In the genomic region with DNA sequence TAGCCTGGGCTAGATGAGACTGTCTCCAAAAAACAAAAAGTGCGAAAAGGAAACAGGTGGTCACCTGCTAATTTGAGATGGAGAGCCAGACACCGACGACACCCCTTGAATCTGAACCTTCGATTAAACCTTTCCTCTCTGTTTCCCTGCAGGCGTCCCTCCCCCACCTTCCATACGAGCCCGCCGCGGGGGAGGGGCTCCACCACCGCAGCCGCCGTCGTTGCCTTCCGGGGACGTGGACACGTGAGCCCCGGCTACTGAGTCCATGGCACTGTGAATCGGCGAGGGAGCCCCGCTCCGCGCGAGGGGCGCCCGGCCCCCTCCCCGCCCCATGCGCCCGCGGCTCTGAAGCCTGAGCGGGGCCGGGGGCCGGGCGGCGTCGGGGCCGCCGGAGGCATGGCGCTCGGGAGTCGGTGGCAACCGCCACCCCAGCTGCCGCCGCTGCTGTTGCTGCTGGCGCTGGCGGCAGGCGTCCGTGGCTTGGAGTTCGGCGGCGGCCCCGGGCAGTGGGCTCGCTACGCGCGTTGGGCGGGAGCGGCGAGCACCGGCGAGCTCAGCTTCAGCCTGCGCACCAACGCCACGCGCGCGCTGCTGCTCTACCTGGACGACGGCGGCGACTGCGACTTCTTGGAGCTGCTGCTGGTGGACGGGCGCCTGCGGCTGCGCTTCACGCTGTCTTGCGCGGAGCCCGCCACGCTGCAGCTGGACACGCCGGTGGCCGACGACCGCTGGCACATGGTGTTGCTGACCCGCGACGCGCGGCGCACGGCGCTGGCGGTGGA, we compare ENCODE assay signal across 8 mouse cellular contexts. TPM values are rescaled to one million over a fixed set of nuclear protein-coding genes. Genes with fewer than 3 reads are reported as not detected.
DNase-seq lines count a peak whose midpoint lies in the region; ATAC-seq and TF ChIP-seq lines count a peak whose summit lies in the region.

No protein-coding gene starts in this region.

- H3K4me3 ChIP-seq in E14TG2a.4 (replicated peaks; ENCODE audit: low read length) = peak overlapping the region; percentile 86
- H3K4me3 ChIP-seq in heart, embryonic 16.5 days (ENCODE audit: low read length) = peak overlapping the region; percentile 25
- H3K4me3 ChIP-seq in limb, embryonic 14.5 days (replicated peaks; ENCODE audit: low read length) = peak overlapping the region; percentile 34
- peak overlapping the region; percentile 27 for H3K4me3 ChIP-seq in neural tube, embryonic 11.5 days (ENCODE audit: low read depth, low read length)

- H3K9ac ChIP-seq in heart, embryonic 16.5 days (ENCODE audit: low read length) = no peak overlapping the region
- no peak overlapping the region for H3K9ac ChIP-seq in limb, embryonic 14.5 days (ENCODE audit: low read depth, low read length, severe bottlenecking)
- H3K9ac ChIP-seq in neural tube, embryonic 11.5 days (ENCODE audit: low read length) = no peak overlapping the region

- TF ChIP-seq POLR2A in limb, embryonic 14.5 days (IDR thresholded peaks at IDR 0.05; ENCODE audit: borderline replicate concordance, extremely low read depth, insufficient read depth, insufficient read length) = no peak

- no peaks in the 10 kb centered on the region for H3K36me3 ChIP-seq in E14TG2a.4 (ENCODE audit: insufficient read depth, low read length)
- H3K36me3 ChIP-seq in heart, embryonic 16.5 days (ENCODE audit: control insufficient read depth, insufficient read depth) = no peaks in the 10 kb centered on the region
- no peaks in the 10 kb centered on the region for H3K36me3 ChIP-seq in limb, embryonic 14.5 days (ENCODE audit: control insufficient read depth, insufficient read depth, low read length)
- H3K36me3 ChIP-seq in neural tube, embryonic 11.5 days (ENCODE audit: control insufficient read depth, insufficient read depth, low read length) = no peaks in the 10 kb centered on the region

- ATAC-seq in heart, embryonic 16.5 days (replicated peaks; ENCODE audit: extremely low read depth, insufficient read depth, low FRiP score) = 0 out of 2 replicates have a peak, but pooled peaks have one; percentile 12
- ATAC-seq in limb, embryonic 14.5 days (ENCODE audit: low FRiP score, low read depth) = no peak
- ATAC-seq in neural tube, embryonic 11.5 days (ENCODE audit: insufficient read depth, low FRiP score, low TSS enrichment) = no peak

- peak; percentile 76 for DNase-seq in adrenal gland, postnatal 10 days
- no peak for DNase-seq in adrenal gland, adult 18-20 months (ENCODE audit: low spot score in 2 of 2)
- peak; percentile 54 for DNase-seq in limb, embryonic 14.5 days (ENCODE audit: low spot score)
- peak; percentile 53 for DNase-seq in neural tube, embryonic 11.5 days (ENCODE audit: low spot score)
- DNase-seq in right cerebral cortex, adult 18-20 months = no peak
- no peak for DNase-seq in spleen, postnatal 14 days (ENCODE audit: low spot score in 2 of 2)

- no peaks in the 10 kb centered on the region for H3K9me3 ChIP-seq in E14TG2a.4 (ENCODE audit: low read length)
- no peaks in the 10 kb centered on the region for H3K9me3 ChIP-seq in heart, embryonic 16.5 days (replicated peaks; ENCODE audit: control insufficient read depth, low read length)
- no peaks in the 10 kb centered on the region for H3K9me3 ChIP-seq in limb, embryonic 14.5 days (ENCODE audit: control insufficient read depth, low read length)
- no peaks in the 10 kb centered on the region for H3K9me3 ChIP-seq in neural tube, embryonic 11.5 days (ENCODE audit: control insufficient read depth, low read length)

- TF ChIP-seq CTCF in E14TG2a.4 (conservative IDR thresholded peaks at IDR 0.05; ENCODE audit: low read length) = no peak

- peaks cover 55% of the 10 kb centered on the region for H3K27me3 ChIP-seq in E14TG2a.4 (ENCODE audit: insufficient read depth, low read length)
- peaks cover 79% of the 10 kb centered on the region for H3K27me3 ChIP-seq in heart, embryonic 16.5 days (ENCODE audit: control insufficient read depth, insufficient read depth, low read length)
- H3K27me3 ChIP-seq in limb, embryonic 14.5 days (ENCODE audit: control insufficient read depth, insufficient read depth, low read length) = peaks cover 62% of the 10 kb centered on the region
- peaks cover 54% of the 10 kb centered on the region for H3K27me3 ChIP-seq in neural tube, embryonic 11.5 days (ENCODE audit: control insufficient read depth, insufficient read depth, low read length)

- WGBS in heart, embryonic 16.5 days = 2% methylated on average over 92 of the region's 94 CpGs
- under 1% methylated on average over 53 of the region's 94 CpGs for WGBS in limb, embryonic 14.5 days
- WGBS in neural tube, embryonic 11.5 days = under 1% methylated on average over 87 of the region's 94 CpGs

- peak overlapping the region; percentile 42 for H3K4me2 ChIP-seq in heart, embryonic 16.5 days (ENCODE audit: low read depth, low read length)
- peak overlapping the region; percentile 54 for H3K4me2 ChIP-seq in limb, embryonic 14.5 days (replicated peaks; ENCODE audit: low read depth, low read length, severe bottlenecking)
- peak overlapping the region; percentile 60 for H3K4me2 ChIP-seq in neural tube, embryonic 11.5 days (ENCODE audit: low read depth)

- H3K27ac ChIP-seq in heart, embryonic 16.5 days (ENCODE audit: low read length) = no peak overlapping the region
- no peak overlapping the region for H3K27ac ChIP-seq in limb, embryonic 14.5 days (replicated peaks; ENCODE audit: low read depth, low read length)
- H3K27ac ChIP-seq in neural tube, embryonic 11.5 days (ENCODE audit: low read depth, low read length) = no peak overlapping the region

- peaks cover 58% of the 10 kb centered on the region for H3K4me1 ChIP-seq in E14TG2a.4 (replicated peaks; ENCODE audit: low read depth, low read length)
- H3K4me1 ChIP-seq in heart, embryonic 16.5 days (ENCODE audit: control insufficient read depth, insufficient read depth, low read length) = peaks cover 9% of the 10 kb centered on the region; the same call in 1 of the 2 replicates
- H3K4me1 ChIP-seq in limb, embryonic 14.5 days (ENCODE audit: control insufficient read depth, insufficient read depth, low read length) = peaks cover 11% of the 10 kb centered on the region
- peaks cover 11% of the 10 kb centered on the region for H3K4me1 ChIP-seq in neural tube, embryonic 11.5 days (ENCODE audit: control insufficient read depth, insufficient read depth, low read length)

RNA-seq across cellular contexts. Expression of a gene that starts 9.3 kb away (rescaled TPM):
- 10 to 100 TPM in 1 of 2 experiments, 1 to 10 TPM in 1; 7.5 to 14.5 TPM for total RNA-seq in adrenal gland, postnatal 10 days (2021)
- total RNA-seq in adrenal gland, adult 18-20 months (2021) = 1 to 10 TPM; 6.8 to 7.4 TPM
- polyA plus RNA-seq in heart, embryonic 16.5 days (2015; fragmentation: Nextera tagmentation; extraction: Ambion mirVana) = 0.37 and 0.77 TPM in 2 replicates
- polyA plus RNA-seq in limb, embryonic 14.5 days (2012; rRNA removed) = 3.6 and 6.1 TPM in 2 replicates
- 1.3 and 2.6 TPM in 2 replicates for polyA plus RNA-seq in limb, embryonic 14.5 days (2014; fragmentation: Nextera tagmentation; extraction: Ambion mirVana)
- polyA plus RNA-seq in neural tube, embryonic 11.5 days (2014; fragmentation: Nextera tagmentation; extraction: Ambion mirVana) = 13.4 and 14.5 TPM in 2 replicates

RNA-seq across cellular contexts. Expression of a gene that starts 28.7 kb away (rescaled TPM):
- 10 to 100 TPM; 53.2 to 54.9 TPM for total RNA-seq in adrenal gland, postnatal 10 days (2021)
- 10 to 100 TPM; 38.0 to 44.8 TPM for total RNA-seq in adrenal gland, adult 18-20 months (2021)
- polyA plus RNA-seq in heart, embryonic 16.5 days (2015; fragmentation: Nextera tagmentation; extraction: Ambion mirVana) = 68.8 and 69.8 TPM in 2 replicates
- polyA plus RNA-seq in limb, embryonic 14.5 days (2012; rRNA removed) = 27.6 and 38.0 TPM in 2 replicates
- 23.4 and 27.5 TPM in 2 replicates for polyA plus RNA-seq in limb, embryonic 14.5 days (2014; fragmentation: Nextera tagmentation; extraction: Ambion mirVana)
- 17.6 and 20.3 TPM in 2 replicates for polyA plus RNA-seq in neural tube, embryonic 11.5 days (2014; fragmentation: Nextera tagmentation; extraction: Ambion mirVana)

RNA-seq across cellular contexts. Expression of a gene that starts 43.6 kb away (rescaled TPM):
- 100 to 1,000 TPM in 1 of 2 experiments, 10 to 100 TPM in 1; 92.0 to 223 TPM for total RNA-seq in adrenal gland, postnatal 10 days (2021)
- total RNA-seq in adrenal gland, adult 18-20 months (2021) = 10 to 100 TPM; 55.0 to 65.0 TPM
- polyA plus RNA-seq in heart, embryonic 16.5 days (2015; fragmentation: Nextera tagmentation; extraction: Ambion mirVana) = 362 and 381 TPM in 2 replicates
- polyA plus RNA-seq in limb, embryonic 14.5 days (2012; rRNA removed) = 20.5 and 23.9 TPM in 2 replicates
- 17.3 and 22.8 TPM in 2 replicates for polyA plus RNA-seq in limb, embryonic 14.5 days (2014; fragmentation: Nextera tagmentation; extraction: Ambion mirVana)
- 4.4 and 6.0 TPM in 2 replicates for polyA plus RNA-seq in neural tube, embryonic 11.5 days (2014; fragmentation: Nextera tagmentation; extraction: Ambion mirVana)

Comparison
In these comparisons a context has a peak if more than half of its experiments do, and no peak if none do; other contexts are left out.
1. DNase-seq: peak in adrenal gland, postnatal 10 days (single experiment), limb, embryonic 14.5 days (single experiment) and neural tube, embryonic 11.5 days (single experiment); none in adrenal gland, adult 18-20 months (0 of 2), right cerebral cortex, adult 18-20 months (single experiment) and spleen, postnatal 14 days (0 of 2).
2. H3K4me3 ChIP-seq: peak in every context shown above with its lines; median percentile 86 in E14TG2a.4; 34 in limb, embryonic 14.5 days; 27 in neural tube, embryonic 11.5 days; 25 in heart, embryonic 16.5 days.
3. RNA of a gene that starts 43.6 kb away (polyA plus RNA-seq): 362 to 381 TPM in heart, embryonic 16.5 days; 17.3 to 23.9 TPM in limb, embryonic 14.5 days and 4.4 to 6.0 TPM in neural tube, embryonic 11.5 days; every median in the first group is over 10 times any median in the second.
4. Peak in every context shown above with its lines, with median percentiles within 50 percentile points of each other: H3K4me2 ChIP-seq.